Mouse (Mus musculus) MEL (cell line): ENCODE results near the gene Llph.

Experiments used
- CHD1 ChIP-seq: IDR thresholded peaks from 2 replicates; pipeline ENCODE4 v1.6.1; 2012; ENCODE audit warnings: low read depth, mild to moderate bottlenecking, inconsistent platforms, low read length, improper control_type of control experiment
- ELF1 ChIP-seq: IDR thresholded peaks from 2 replicates; pipeline ENCODE4 v1.6.1; 2014; ENCODE audit warnings: low read depth, mild to moderate bottlenecking, inconsistent platforms, low read length, improper control_type of control experiment, moderate library complexity
- MAFK ChIP-seq: IDR thresholded peaks from 2 replicates; pipeline ENCODE4 v1.6.1; 2011; ENCODE audit warnings: low read depth, mild to moderate bottlenecking, low read length, improper control_type of control experiment, borderline replicate concordance
- MAX ChIP-seq: IDR thresholded peaks from 2 replicates; pipeline ENCODE4 v1.6.1; 2011; ENCODE audit warnings: low read length, improper control_type of control experiment
- MAZ ChIP-seq: IDR thresholded peaks from 2 replicates; pipeline ENCODE4 v1.6.1; 2012; ENCODE audit warnings: low read depth, mild to moderate bottlenecking, inconsistent platforms, low read length, improper control_type of control experiment
- NRF1 ChIP-seq: IDR thresholded peaks from 2 replicates; pipeline ENCODE4 v1.6.1; 2014; ENCODE audit warnings: low read depth, mild to moderate bottlenecking, inconsistent platforms, low read length, improper control_type of control experiment, moderate library complexity; ENCODE audit not compliant: poor library complexity, insufficient read depth, severe bottlenecking
- POLR2A ChIP-seq, 2 experiments: IDR thresholded peaks; 2 replicates each; pipeline ENCODE4 v1.6.1; 2011 to 2012; ENCODE audit warnings: low read length in 2 of 2, mild to moderate bottlenecking in 2 of 2, control low read depth in 1 of 2, improper control_type of control experiment in 1 of 2, low read depth in 1 of 2, moderate library complexity in 1 of 2; ENCODE audit not compliant: control insufficient read depth in 1 of 2, insufficient read depth in 1 of 2, poor library complexity in 1 of 2
- TCF12 ChIP-seq: IDR thresholded peaks from 2 replicates; pipeline ENCODE4 v1.6.1; 2014; ENCODE audit warnings: low read depth, mild to moderate bottlenecking, inconsistent platforms, low read length, improper control_type of control experiment, moderate library complexity
- UBTF ChIP-seq: IDR thresholded peaks from 2 replicates; pipeline ENCODE4 v1.6.1; 2012; ENCODE audit warnings: low read depth, mild to moderate bottlenecking, inconsistent platforms, low read length, improper control_type of control experiment, moderate library complexity, borderline replicate concordance; ENCODE audit not compliant: insufficient read depth

DNA sequence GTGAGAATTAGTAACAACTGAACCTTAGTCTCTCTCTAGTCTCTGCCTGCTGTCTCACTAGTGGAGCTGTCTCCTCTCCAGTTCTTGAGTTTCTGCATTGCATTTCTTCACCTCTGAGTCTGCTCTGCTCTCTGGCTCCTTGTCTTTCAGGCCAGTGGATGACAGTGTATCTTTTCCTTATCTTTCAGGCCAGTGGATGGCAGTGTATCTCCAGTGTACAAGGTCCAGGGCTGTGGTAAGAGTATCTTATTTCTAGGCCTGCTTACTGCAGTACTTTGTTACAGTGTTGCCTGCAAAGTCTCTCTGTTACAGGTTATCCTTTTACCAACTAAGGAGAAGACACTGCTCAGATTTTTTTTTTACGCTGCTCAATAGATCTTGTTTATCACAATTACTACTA, 44.0 kb upstream of the Llph start:
- TF ChIP-seq TCF12: no peak
- TF ChIP-seq CHD1: no peak
- no peak for TF ChIP-seq UBTF
- TF ChIP-seq MAZ: no peak
- no peak for TF ChIP-seq MAFK
- no peak for TF ChIP-seq MAX
- no peak for TF ChIP-seq ELF1
- no peak for TF ChIP-seq POLR2A (IDR thresholded peaks at IDR 0.05; ENCODE audit: control insufficient read depth in 1 of 2, insufficient read depth in 1 of 2, low read depth in 1 of 2, low read length in 2 of 2, poor library complexity in 1 of 2)
- TF ChIP-seq NRF1: no peak
